Mouse (Mus musculus): ENCODE results near the gene Cd28.

DNA sequence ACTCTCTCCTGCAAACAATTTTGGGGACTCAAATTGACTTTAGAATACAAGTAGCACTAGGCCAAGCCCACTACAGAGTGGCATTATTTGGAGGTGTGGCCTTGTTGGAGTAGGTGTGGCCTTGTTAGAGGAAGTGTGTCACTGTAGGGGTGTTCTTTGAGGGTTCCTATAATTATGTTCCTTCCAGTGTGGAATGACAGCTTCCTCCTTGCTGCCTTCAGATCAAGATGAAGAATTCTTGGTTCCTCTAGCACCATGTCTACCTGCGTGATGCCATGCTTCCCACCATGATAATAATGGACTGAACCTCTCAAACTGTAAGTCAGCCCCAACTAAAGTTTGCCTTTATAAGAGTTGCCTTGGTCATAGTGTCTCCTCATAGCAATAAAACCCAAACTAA, 91.1 kb downstream of the Cd28 start:
- TF ChIP-seq GATA1 (IDR thresholded peaks at IDR 0.05; ENCODE audit: borderline replicate concordance, low read length) (no peak), FLI1 (IDR thresholded peaks at IDR 0.05; ENCODE audit: low read length) (no peak)

All from megakaryocyte, embryonic 14.5 days (primary cell).